Mouse (Mus musculus): ENCODE measurements around the gene Tyk2. TPM values are rescaled to one million over a fixed set of nuclear protein-coding genes. Genes with fewer than 3 reads are reported as not detected.

Gene Tyk2
- polyA plus RNA-seq, 1 experiment from 2014 or later, result 15.6 TPM

DNA sequence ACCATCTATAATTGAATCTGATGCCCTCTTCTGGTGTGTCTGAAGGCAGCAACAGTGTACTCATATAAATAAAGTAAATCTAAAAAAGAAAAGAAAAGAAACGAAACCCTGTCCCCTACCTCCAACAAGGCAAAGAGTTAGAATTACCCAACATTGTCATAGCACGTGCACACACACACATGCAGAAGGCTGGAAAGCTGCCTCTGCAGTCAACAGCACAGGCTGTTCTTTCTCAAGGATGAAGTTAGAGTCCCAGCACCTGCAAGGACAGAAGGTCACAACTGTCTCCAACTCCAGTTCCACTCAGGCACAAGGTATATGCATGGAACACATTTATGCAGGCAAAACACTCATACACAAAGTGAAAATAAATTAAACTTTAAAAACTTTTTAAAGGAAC is 29.0 kb downstream of the Tyk2 start:
- Histone ChIP-seq H3K9ac (no peak overlapping the region), H3K4me2 (no peak overlapping the region), H3K36me3 (no peaks in the 10 kb centered on the region; the same call in 1 of the 2 replicates), H3K9me3 (no peaks in the 10 kb centered on the region), H3K4me1 (peaks cover 7% of the 10 kb centered on the region; the same call in 1 of the 2 replicates), H3K4me3 (no peak overlapping the region), H3K27me3 (no peaks in the 10 kb centered on the region), H3K27ac (no peak overlapping the region)
- WGBS, result 86% methylated on average over 2 of the region's 2 CpGs
- no peak for ATAC-seq (ENCODE audit: borderline replicate concordance, extremely low read depth, low FRiP score, low TSS enrichment)

DNA sequence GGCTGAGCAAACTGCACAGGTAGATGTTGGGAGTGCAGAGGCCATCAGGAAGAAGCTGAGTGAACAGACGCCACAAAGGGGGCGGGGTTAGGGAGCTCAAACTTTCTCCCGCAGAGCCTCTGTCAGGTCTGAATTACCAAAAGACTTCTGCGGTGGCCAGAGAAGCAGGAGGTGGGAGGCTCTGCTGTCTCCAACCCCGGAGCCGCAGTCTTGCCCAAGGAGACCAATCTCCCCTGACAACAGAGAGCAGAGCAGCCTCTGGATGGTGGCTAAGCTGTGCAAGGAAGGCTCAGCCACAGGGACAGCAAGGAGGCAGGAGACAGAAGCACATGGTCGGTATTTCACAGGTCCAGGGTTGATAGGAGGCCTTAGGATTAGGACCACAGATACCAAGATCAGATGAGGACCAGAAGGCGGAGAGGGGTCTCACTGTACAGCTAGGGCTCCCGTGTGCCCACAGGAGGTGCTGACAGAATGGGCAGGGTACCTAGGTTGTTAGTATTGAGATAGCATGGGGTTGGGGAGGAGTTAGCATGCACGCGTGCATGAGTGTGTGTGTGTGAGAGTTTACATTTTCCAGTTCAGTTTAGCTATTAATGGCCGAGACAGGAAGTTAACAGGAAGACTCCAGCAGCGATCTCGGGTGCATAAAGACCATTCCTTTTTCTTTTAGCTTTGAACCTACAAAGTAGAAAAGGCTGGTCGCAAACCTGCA is 30.4 kb downstream of the Tyk2 start:
- no peak for ATAC-seq (ENCODE audit: borderline replicate concordance, extremely low read depth, low FRiP score, low TSS enrichment)
- Histone ChIP-seq H3K4me3 (no peak overlapping the region), H3K9ac (no peak overlapping the region), H3K4me1 (peaks cover 7% of the 10 kb centered on the region; the same call in 1 of the 2 replicates), H3K27ac (0 out of 2 replicates have a peak overlapping the region, but pooled peaks have one; percentile 25), H3K36me3 (no peaks in the 10 kb centered on the region; the same call in 1 of the 2 replicates), H3K9me3 (no peaks in the 10 kb centered on the region), H3K27me3 (no peaks in the 10 kb centered on the region), H3K4me2 (no peak overlapping the region)
- 32% methylated on average over 15 of the region's 15 CpGs for WGBS

DNA sequence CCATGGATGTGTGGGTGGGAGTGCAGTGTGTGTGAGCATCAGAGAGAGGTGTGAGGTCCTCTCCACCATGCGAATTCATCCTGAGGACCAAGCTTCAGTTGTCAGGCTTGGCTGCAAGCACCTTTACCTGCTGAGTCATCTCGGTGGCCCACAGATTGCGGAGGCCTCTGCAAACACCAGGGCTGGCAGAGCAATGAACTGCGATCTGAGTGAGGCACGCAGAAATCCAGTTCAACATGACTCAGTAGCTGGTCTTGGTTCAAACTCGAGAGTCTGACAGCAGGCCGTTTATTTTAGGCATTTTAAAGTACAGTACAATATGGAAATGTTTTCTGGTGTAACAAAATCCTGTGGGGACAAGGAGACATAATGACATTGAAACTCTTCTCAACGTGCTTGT is 33.2 kb downstream of the Tyk2 start:
- Histone ChIP-seq H3K4me3 (no peak overlapping the region), H3K4me2 (no peak overlapping the region), H3K27ac (no peak overlapping the region), H3K27me3 (no peaks in the 10 kb centered on the region), H3K36me3 (no peaks in the 10 kb centered on the region), H3K9ac (no peak overlapping the region), H3K4me1 (0 out of 2 replicates have a peak, but pooled peaks cover 3% of the 10 kb centered on the region), H3K9me3 (no peaks in the 10 kb centered on the region)
- no peak for ATAC-seq (ENCODE audit: borderline replicate concordance, extremely low read depth, low FRiP score, low TSS enrichment)
- WGBS, result 75% methylated on average over 8 of the region's 8 CpGs

DNA sequence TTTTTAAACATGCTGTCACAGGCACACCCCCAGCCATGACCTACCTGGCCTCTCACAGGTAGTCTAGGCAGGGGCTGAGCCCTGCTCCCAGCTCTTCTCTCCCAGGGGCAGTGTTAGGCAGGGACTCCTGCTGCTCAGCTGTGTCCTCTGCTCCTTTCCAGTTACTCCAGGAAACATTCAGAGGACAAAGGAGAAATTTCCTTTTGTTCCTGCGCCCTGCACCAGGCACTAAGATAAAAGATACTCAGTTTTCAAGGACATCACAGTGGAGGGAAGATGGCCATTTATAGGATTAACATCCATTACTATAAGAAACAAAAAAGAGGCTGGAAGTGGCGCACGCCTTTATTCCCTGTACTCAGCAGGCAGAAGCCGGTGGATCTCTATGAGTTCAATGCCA is 35.1 kb downstream of the Tyk2 start:
- Histone ChIP-seq H3K27me3 (no peaks in the 10 kb centered on the region), H3K4me2 (no peak overlapping the region), H3K9ac (no peak overlapping the region), H3K4me3 (no peak overlapping the region), H3K4me1 (peaks cover 7% of the 10 kb centered on the region), H3K36me3 (no peaks in the 10 kb centered on the region), H3K9me3 (no peaks in the 10 kb centered on the region), H3K27ac (no peak overlapping the region)
- 90% methylated on average over 4 of the region's 4 CpGs for WGBS
- no peak for ATAC-seq (ENCODE audit: borderline replicate concordance, extremely low read depth, low FRiP score, low TSS enrichment)

DNA sequence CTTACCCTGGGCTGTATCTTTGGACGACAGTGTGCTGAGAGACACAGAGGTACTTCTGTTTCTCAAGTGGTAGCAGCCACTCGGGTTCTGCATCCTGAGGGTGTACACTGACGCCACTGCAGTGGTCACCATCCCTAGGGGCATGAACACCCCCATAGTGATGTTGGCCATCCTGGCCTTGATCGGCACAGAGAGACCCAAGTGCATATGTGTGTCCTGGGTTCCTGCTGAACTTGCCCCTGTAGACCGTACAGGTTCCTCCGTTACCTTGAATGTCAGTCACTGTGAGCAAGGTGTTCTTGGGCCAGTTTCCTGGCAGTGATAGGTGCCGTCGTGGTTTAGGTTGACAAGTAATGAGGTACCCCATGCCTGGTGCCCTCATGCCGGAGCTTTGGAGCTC is 37.6 kb downstream of the Tyk2 start:
- H3K4me1 ChIP-seq, result peaks cover 22% of the 10 kb centered on the region
- ATAC-seq (ENCODE audit: borderline replicate concordance, extremely low read depth, low FRiP score, low TSS enrichment), result no peak
- H3K27me3 ChIP-seq, result no peaks in the 10 kb centered on the region
- WGBS, result 93% methylated on average over 9 of the region's 9 CpGs
- H3K36me3 ChIP-seq, result peaks cover 20% of the 10 kb centered on the region
- no peak overlapping the region for H3K9ac ChIP-seq
- no peaks in the 10 kb centered on the region for H3K9me3 ChIP-seq
- H3K4me3 ChIP-seq, result no peak overlapping the region
- no peak overlapping the region for H3K4me2 ChIP-seq
- H3K27ac ChIP-seq, result no peak overlapping the region

DNA sequence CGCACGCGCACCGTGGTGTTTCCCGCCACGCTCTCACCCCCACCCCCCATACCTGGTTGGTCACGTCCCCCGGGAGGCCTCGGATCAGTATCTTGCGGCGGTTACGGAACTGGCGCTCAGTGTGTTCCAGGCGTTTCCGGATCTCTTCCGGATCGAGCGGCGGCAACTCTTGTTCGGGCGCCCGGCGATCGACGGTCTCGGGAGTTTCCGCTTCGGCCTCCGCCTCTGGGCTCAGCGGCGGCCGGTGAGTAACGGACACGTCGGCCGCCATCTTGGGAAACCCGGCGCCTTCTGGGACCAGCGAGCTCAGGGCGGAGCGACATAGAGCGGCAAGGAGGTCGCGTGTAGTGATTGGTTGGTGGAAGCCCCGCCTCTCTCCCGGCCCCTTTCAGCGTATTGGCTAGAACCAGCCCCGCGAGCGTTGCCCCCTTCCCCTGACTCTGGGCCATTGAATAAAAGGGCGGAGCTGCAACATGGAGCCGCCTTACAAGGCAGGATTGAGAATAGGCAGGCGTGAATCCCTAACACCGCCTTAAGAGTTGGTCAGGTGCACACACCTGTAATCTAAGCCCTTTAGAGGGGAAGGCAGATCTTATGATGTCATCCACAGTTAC is 39.2 kb downstream of the Tyk2 start, which contains the start of the genes Gm38431 and Raver1:
Gm38431 (minus strand) TSS at position 291 of the 614 bp plus-strand sequence.
Raver1 (minus strand) TSS at position 302 of the 614 bp plus-strand sequence.
- H3K9ac ChIP-seq, result peak within 1 kb of the TSS; percentile 81
- peaks cover 23% of the 10 kb centered on the region for H3K4me1 ChIP-seq
- under 1% methylated on average over 54 of the region's 54 CpGs for WGBS
- ATAC-seq (ENCODE audit: borderline replicate concordance, extremely low read depth, low FRiP score, low TSS enrichment), result peak; percentile 100
- peak within 1 kb of the TSS; percentile 91 for H3K27ac ChIP-seq
- peak within 1 kb of the TSS; percentile 85 for H3K4me2 ChIP-seq
- peaks cover 36% of the 10 kb centered on the region for H3K36me3 ChIP-seq
- H3K4me3 ChIP-seq, result peak within 1 kb of the TSS; percentile 71
- H3K27me3 ChIP-seq, result no peaks in the 10 kb centered on the region
- H3K9me3 ChIP-seq, result no peaks in the 10 kb centered on the region

DNA sequence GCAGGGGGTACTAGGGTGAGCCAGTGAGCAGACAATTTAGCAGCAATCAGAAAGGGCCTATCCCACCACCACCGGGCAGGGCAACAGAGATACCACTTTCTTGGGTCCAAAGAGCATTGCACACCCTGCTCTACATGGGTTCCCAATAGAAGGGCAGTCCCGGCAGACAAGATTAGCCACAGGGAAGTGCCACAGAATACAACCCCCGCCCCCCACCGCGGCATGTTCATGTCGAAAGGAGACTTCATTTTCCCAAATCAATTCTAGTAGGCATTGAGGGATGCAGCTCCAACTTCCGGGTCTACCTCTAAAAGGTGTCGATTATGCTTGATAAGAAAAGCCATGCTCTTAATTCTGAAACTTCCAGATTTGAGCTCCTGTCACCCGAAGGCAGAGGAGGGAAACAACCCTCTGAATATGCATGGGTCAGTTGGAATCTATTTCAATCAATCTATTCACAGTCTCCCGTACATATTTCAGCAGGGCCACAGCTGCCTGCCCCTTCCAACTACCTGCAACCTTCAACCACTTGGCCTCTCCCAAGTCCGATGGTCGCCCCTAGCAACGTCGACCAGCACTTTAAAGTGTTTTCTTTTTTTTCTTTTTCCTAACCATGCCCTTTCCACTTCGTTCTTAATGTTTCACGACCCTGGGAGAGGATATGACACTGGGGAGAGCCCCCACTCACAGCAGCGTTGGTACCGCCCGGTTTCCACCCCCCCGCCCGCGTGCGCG is 39.9 kb downstream of the Tyk2 start:
- Histone ChIP-seq H3K27me3 (no peaks in the 10 kb centered on the region), H3K4me2 (peak overlapping the region; percentile 85), H3K9ac (peak overlapping the region; percentile 81), H3K4me3 (peak overlapping the region; percentile 71), H3K27ac (peak overlapping the region; percentile 91), H3K36me3 (peaks cover 43% of the 10 kb centered on the region), H3K4me1 (peaks cover 23% of the 10 kb centered on the region), H3K9me3 (no peaks in the 10 kb centered on the region)
- ATAC-seq (ENCODE audit: borderline replicate concordance, extremely low read depth, low FRiP score, low TSS enrichment), result no peak; the same call in 1 of the 2 replicates
- WGBS, result 1% methylated on average over 24 of the region's 24 CpGs

DNA sequence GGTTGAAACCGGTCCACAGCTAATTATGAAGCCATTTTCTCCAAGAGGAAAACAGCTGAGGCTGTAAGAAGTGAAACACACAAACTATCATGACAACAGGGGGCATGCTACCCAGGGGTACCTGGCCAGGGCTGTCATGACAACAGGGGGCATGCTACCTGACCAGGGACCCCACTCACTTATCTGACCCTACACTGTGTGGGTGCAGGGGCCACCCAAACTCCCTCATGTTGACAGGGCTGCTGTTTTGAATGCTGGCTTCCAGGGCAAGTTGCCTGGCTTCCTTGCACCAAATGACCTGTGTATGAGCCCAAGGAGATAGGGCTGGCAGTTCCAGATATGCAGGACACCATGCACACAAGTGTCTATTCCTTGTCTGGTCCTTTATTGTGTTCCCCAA is 40.5 kb downstream of the Tyk2 start:
- peak overlapping the region; percentile 85 for H3K4me2 ChIP-seq
- peak overlapping the region; percentile 71 for H3K4me3 ChIP-seq
- no peaks in the 10 kb centered on the region for H3K27me3 ChIP-seq
- 94% methylated on average over 1 of the region's 1 CpGs for WGBS
- H3K9me3 ChIP-seq, result no peaks in the 10 kb centered on the region
- ATAC-seq (ENCODE audit: borderline replicate concordance, extremely low read depth, low FRiP score, low TSS enrichment), result no peak
- H3K27ac ChIP-seq, result no peak overlapping the region
- H3K9ac ChIP-seq, result peak overlapping the region; percentile 81
- H3K4me1 ChIP-seq, result peaks cover 23% of the 10 kb centered on the region
- H3K36me3 ChIP-seq, result peaks cover 49% of the 10 kb centered on the region

DNA sequence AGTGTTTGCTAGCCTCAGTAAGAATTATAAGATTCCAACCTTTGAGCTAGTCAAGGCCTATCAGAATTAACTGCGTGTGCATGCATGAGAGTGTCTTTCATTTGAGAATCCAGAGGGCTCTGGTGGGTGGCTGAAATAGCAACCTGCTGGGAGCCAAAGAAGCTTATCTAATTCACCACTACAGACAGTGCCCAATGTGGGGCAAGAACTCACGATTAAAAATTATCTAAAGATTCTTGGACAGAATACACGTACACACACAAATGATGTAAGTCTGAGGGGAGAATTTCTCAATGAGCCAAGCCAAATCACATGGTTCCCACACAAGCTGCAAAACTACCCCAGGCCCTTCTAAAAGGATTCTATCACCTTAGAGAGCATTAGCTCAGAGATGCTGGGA is 47.7 kb downstream of the Tyk2 start:
- ATAC-seq (ENCODE audit: borderline replicate concordance, extremely low read depth, low FRiP score, low TSS enrichment), result no peak
- Histone ChIP-seq H3K27me3 (no peaks in the 10 kb centered on the region), H3K4me2 (no peak overlapping the region), H3K27ac (no peak overlapping the region), H3K9ac (no peak overlapping the region), H3K4me1 (no peaks in the 10 kb centered on the region), H3K4me3 (no peak overlapping the region), H3K9me3 (no peaks in the 10 kb centered on the region), H3K36me3 (peaks cover 92% of the 10 kb centered on the region)
- WGBS, result 80% methylated on average over 3 of the region's 3 CpGs

DNA sequence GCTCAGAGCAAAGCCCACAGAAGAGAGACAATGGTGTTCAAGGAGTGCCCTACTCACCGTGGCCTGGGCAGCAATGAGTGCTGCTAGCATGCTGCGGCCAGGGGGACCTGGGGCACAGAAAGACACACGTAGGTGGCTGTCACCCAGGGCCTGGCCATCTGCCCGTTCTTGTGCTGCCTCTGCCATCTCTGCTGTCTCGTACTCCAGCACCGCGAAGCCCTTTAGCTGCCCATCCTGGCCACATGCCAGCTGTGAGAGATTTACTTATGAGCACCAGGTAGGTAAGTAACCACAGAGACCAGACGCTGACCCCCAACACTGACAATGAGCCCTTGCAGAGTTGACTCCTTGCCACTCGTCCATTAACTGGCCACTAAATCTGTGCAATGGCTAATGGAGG is 49.9 kb downstream of the Tyk2 start:
- no peak overlapping the region for H3K4me3 ChIP-seq
- WGBS, result 82% methylated on average over 9 of the region's 9 CpGs

DNA sequence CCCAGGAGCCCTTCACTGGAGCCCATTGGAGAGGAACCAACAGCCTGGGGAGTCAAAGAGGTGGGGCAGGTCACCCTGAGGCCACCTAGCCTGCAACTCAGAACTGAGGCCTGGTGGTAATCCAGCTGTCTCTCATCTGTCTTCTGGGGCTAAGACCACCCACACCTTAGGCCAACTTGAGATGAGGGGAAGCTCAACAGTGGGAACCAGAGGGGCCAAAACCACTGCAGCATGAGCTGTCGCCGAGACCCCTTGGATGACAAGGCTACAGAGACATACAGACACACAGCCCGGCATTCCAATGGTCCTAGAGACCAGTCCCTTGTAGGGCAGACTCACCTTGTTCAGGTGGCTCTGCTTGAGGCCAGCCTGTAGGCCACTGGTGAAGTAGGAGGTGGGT is 55.4 kb downstream of the Tyk2 start:
- H3K9me3 ChIP-seq, result no peaks in the 10 kb centered on the region
- no peak overlapping the region for H3K4me2 ChIP-seq
- H3K27me3 ChIP-seq, result no peaks in the 10 kb centered on the region
- 80% methylated on average over 3 of the region's 3 CpGs for WGBS
- no peak for ATAC-seq (ENCODE audit: borderline replicate concordance, extremely low read depth, low FRiP score, low TSS enrichment)
- no peak overlapping the region for H3K4me3 ChIP-seq
- no peak overlapping the region for H3K27ac ChIP-seq
- peaks cover 10% of the 10 kb centered on the region for H3K4me1 ChIP-seq
- no peak overlapping the region for H3K9ac ChIP-seq
- H3K36me3 ChIP-seq, result peaks cover 56% of the 10 kb centered on the region

More for the DNA sequence above, 49.9 kb downstream of the Tyk2 start:
- no peak overlapping the region for H3K27ac ChIP-seq
- no peaks in the 10 kb centered on the region for H3K27me3 ChIP-seq
- no peak overlapping the region for H3K9ac ChIP-seq
- H3K36me3 ChIP-seq, result peaks cover 92% of the 10 kb centered on the region
- H3K9me3 ChIP-seq, result no peaks in the 10 kb centered on the region
- H3K4me1 ChIP-seq, result no peaks in the 10 kb centered on the region
- ATAC-seq (ENCODE audit: borderline replicate concordance, extremely low read depth, low FRiP score, low TSS enrichment), result no peak
- no peak overlapping the region for H3K4me2 ChIP-seq
